Mouse (Mus musculus): ENCODE measurements at regions not wholly inside any gene's neighbourhood (a gene's known extent, or its start where the extent isn't known, plus 50 kb on each side); places are given as distances from the start of the nearest gene placed in this dataset.

DNA sequence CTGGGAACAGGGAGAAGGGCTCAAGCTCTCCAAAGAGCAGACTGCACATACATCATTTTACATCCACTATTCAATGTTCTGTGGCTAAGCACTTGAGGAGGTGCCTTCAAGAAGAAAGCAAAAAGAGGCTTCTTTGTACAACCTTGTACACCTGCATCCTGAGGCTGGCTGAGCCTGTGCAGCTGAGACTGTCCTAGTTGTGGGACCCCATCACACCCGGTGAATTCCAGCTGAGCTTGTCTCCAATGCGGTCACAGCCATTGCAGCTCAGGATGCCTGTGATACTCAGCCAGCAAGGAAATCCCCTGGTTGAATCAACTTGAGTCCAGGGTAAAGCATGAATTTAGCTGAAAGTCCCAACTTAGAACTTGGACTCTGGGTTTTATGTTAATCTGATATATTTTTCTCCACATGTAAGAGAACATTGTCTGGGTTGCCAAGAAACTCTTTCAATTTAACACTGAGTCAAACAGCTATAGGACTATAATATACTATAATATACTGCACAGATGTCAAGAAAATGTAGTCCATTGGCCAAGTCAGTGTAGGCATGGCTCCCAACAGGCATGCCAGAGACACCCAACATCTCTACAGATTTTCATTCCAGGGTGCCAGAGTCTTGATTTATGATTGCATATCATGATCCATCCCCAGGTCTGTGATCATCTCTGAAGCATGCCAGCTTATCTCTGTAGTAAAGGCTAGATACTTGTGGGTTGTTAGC, 599.2 kb downstream of the Pard3 start:
- H3K36me3 ChIP-seq: no peaks in the 10 kb centered on the region
- no peak overlapping the region for H3K9ac ChIP-seq
- H3K4me1 ChIP-seq: no peaks in the 10 kb centered on the region
- no peaks in the 10 kb centered on the region for H3K27me3 ChIP-seq (replicated peaks)
- no peak overlapping the region for H3K4me3 ChIP-seq
- H3K4me2 ChIP-seq: no peak overlapping the region
- no peak overlapping the region for H3K27ac ChIP-seq
- WGBS (ENCODE audit: insufficient replicate concordance): 85% methylated on average over 2 of the region's 2 CpGs
- no peak for ATAC-seq
- no peaks in the 10 kb centered on the region for H3K9me3 ChIP-seq (replicated peaks)

GRCm38 (mm10) chr8:127666606-127667005, 602.9 kb downstream of the Pard3 start:
- ATAC-seq: no peak
- Histone ChIP-seq H3K27ac (no peak overlapping the region), H3K9me3 (replicated peaks) (no peaks in the 10 kb centered on the region), H3K9ac (no peak overlapping the region), H3K27me3 (replicated peaks) (no peaks in the 10 kb centered on the region), H3K36me3 (no peaks in the 10 kb centered on the region), H3K4me2 (no peak overlapping the region), H3K4me3 (no peak overlapping the region), H3K4me1 (no peaks in the 10 kb centered on the region)
- 21% methylated on average over 2 of the region's 2 CpGs for WGBS (ENCODE audit: insufficient replicate concordance)

DNA sequence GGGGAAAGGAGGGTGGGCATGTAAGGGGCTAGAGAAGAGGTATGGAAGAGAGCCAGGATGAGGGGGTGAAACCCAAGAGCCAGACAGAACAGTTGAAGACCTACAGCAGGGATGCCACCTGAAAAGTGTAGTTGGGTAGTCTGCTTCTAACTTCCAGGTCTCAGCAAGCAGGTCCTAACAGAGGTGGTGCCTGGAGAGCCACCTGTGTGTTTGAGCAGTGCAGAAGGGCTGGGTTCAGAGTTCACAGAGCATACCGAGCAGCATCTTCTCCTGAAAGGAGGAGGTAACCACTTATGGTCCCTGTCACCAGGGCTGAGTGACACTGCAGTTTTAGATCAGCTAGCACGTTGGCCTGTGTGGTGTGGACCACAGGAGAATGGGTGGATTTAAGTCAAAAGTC, 605.3 kb downstream of the Pard3 start:
- Histone ChIP-seq H3K4me2 (no peak overlapping the region), H3K27me3 (replicated peaks) (no peaks in the 10 kb centered on the region), H3K4me1 (no peaks in the 10 kb centered on the region), H3K9me3 (replicated peaks) (no peaks in the 10 kb centered on the region), H3K9ac (no peak overlapping the region), H3K27ac (no peak overlapping the region), H3K36me3 (no peaks in the 10 kb centered on the region), H3K4me3 (no peak overlapping the region)
- 37% methylated on average over 2 of the region's 2 CpGs for WGBS (ENCODE audit: insufficient replicate concordance)
- no peak for ATAC-seq

- no peak overlapping the region for H3K27ac ChIP-seq
- 65% methylated on average over 1 of the region's 1 CpGs for WGBS (ENCODE audit: insufficient replicate concordance)
- no peaks in the 10 kb centered on the region for H3K9me3 ChIP-seq (replicated peaks)
- H3K4me1 ChIP-seq: no peaks in the 10 kb centered on the region
- no peak overlapping the region for H3K9ac ChIP-seq
- no peak for ATAC-seq
- H3K27me3 ChIP-seq (replicated peaks): no peaks in the 10 kb centered on the region
- no peaks in the 10 kb centered on the region for H3K36me3 ChIP-seq
- no peak overlapping the region for H3K4me3 ChIP-seq
- H3K4me2 ChIP-seq: no peak overlapping the region
These were observed 610.4 kb downstream of the Pard3 start for GRCm38 (mm10) chr8:127674063-127674462.

- no peak overlapping the region for H3K4me3 ChIP-seq
- ATAC-seq: no peak
These were observed 611.7 kb downstream of the Pard3 start for GRCm38 (mm10) chr8:127675377-127675776.

DNA sequence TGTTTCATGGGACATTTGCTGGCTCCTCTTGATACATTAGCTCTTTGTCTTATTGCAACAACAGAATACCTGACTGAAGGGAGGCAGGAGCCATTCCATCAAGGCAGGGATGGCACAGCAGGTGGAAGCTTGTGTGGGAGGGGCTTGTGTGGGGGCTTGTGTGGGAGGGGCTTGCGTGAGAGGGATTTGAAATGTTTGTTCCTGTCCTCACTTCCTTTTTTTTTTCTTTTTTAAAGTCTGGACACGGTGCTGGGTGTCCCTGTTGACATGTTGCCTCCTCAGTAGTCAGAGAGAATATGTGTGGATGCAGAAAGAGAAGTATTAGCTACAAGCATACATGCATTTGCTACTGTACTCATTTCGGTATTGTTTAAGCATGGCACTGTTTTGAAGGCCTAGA, 616.5 kb downstream of the Pard3 start:
- Histone ChIP-seq H3K27ac (no peak overlapping the region), H3K36me3 (no peaks in the 10 kb centered on the region), H3K4me3 (no peak overlapping the region), H3K9ac (no peak overlapping the region), H3K27me3 (replicated peaks) (no peaks in the 10 kb centered on the region), H3K9me3 (replicated peaks) (no peaks in the 10 kb centered on the region), H3K4me2 (no peak overlapping the region), H3K4me1 (no peaks in the 10 kb centered on the region)
- 37% methylated on average over 3 of the region's 3 CpGs for WGBS (ENCODE audit: insufficient replicate concordance)
- ATAC-seq: no peak

More at GRCm38 (mm10) chr8:127675377-127675776, 611.7 kb downstream of the Pard3 start:
- Histone ChIP-seq H3K9ac (no peak overlapping the region), H3K36me3 (no peaks in the 10 kb centered on the region), H3K27me3 (replicated peaks) (no peaks in the 10 kb centered on the region), H3K4me2 (no peak overlapping the region), H3K4me1 (no peaks in the 10 kb centered on the region), H3K9me3 (replicated peaks) (no peaks in the 10 kb centered on the region), H3K27ac (no peak overlapping the region)
- 73% methylated on average over 4 of the region's 4 CpGs for WGBS (ENCODE audit: insufficient replicate concordance)

DNA sequence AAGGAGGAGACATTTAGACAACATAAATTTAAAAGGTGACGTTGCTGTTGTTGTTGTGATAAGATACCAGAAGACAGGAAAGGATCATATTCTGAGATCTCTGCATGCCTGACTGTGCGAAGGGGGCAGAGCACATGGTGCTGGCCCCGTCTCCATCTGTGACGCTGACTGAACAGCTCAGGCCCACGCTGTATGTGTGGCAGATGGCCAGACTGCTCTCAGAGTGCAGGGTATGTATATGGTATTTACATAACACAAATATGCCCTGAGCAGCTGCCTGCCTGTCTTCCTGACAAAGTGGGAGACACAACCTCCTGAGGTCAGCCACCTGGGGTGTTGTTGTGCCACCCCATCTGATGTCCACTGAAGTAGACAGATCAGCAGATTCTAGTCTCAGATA, 620.5 kb downstream of the Pard3 start:
- Histone ChIP-seq H3K36me3 (no peaks in the 10 kb centered on the region), H3K9me3 (replicated peaks) (no peaks in the 10 kb centered on the region), H3K4me3 (no peak overlapping the region), H3K4me2 (no peak overlapping the region), H3K27me3 (replicated peaks) (no peaks in the 10 kb centered on the region), H3K4me1 (no peaks in the 10 kb centered on the region), H3K9ac (no peak overlapping the region), H3K27ac (no peak overlapping the region)
- ATAC-seq: no peak
- WGBS (ENCODE audit: insufficient replicate concordance): 48% methylated on average over 5 of the region's 5 CpGs

DNA sequence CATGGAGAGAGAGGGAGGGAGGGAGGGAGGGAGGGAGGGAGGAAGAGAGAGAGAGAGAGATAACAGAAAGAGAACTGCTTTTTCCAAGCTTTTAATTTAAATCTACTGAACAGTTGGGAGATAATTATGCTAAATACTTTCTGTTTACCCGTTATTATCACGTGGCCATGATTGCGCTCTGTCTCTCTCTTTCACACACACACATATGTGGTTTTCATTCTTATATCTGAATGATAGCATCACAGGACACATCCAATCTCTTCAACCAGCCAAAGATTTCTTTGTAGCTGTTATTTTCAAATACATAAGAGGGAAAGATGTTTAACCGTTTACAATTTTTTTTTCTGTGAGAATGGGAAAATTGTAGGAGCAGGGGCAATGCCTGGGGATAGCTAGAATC, 627.1 kb downstream of the Pard3 start:
- Histone ChIP-seq H3K4me2 (no peak overlapping the region), H3K9me3 (replicated peaks) (no peaks in the 10 kb centered on the region), H3K27ac (no peak overlapping the region), H3K4me3 (no peak overlapping the region), H3K4me1 (no peaks in the 10 kb centered on the region), H3K27me3 (replicated peaks) (no peaks in the 10 kb centered on the region), H3K36me3 (no peaks in the 10 kb centered on the region), H3K9ac (no peak overlapping the region)
- 64% methylated on average over 4 of the region's 4 CpGs for WGBS (ENCODE audit: insufficient replicate concordance)
- ATAC-seq: no peak

DNA sequence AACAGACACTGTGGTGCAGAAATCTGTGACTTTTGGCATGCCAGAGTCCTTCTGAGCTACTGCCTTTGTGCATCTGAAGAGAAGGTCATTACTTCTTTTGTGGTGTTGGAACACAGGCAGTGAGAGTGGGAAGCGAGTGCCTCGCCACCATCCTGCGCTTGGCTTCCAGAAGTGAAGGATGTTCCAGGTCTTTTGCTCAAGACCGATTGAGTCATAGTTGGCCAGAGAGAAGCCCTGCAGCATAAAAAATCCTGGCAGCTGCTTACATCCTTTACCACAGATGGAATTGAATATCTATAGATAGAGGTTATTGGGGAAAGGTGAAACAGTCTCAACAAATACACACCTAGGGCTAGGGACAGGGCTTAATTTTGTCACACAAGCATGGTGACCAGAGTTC, 634.7 kb downstream of the Pard3 start:
- H3K36me3 ChIP-seq: no peaks in the 10 kb centered on the region
- ATAC-seq: no peak
- H3K27me3 ChIP-seq (replicated peaks): no peaks in the 10 kb centered on the region
- 69% methylated on average over 4 of the region's 4 CpGs for WGBS (ENCODE audit: insufficient replicate concordance)
- H3K9me3 ChIP-seq (replicated peaks): no peaks in the 10 kb centered on the region
- H3K4me2 ChIP-seq: no peak overlapping the region
- H3K27ac ChIP-seq: no peak overlapping the region
- no peaks in the 10 kb centered on the region for H3K4me1 ChIP-seq
- H3K4me3 ChIP-seq: no peak overlapping the region
- H3K9ac ChIP-seq: no peak overlapping the region

GRCm38 (mm10) chr8:127704406-127704805, 640.7 kb downstream of the Pard3 start:
- H3K4me1 ChIP-seq: no peaks in the 10 kb centered on the region
- 62% methylated on average over 4 of the region's 4 CpGs for WGBS (ENCODE audit: insufficient replicate concordance)
- H3K36me3 ChIP-seq: no peaks in the 10 kb centered on the region
- H3K4me2 ChIP-seq: no peak overlapping the region
- H3K27ac ChIP-seq: no peak overlapping the region
- H3K9ac ChIP-seq: no peak overlapping the region
- no peak overlapping the region for H3K4me3 ChIP-seq
- H3K27me3 ChIP-seq (replicated peaks): no peaks in the 10 kb centered on the region
- no peaks in the 10 kb centered on the region for H3K9me3 ChIP-seq (replicated peaks)
- no peak for ATAC-seq

DNA sequence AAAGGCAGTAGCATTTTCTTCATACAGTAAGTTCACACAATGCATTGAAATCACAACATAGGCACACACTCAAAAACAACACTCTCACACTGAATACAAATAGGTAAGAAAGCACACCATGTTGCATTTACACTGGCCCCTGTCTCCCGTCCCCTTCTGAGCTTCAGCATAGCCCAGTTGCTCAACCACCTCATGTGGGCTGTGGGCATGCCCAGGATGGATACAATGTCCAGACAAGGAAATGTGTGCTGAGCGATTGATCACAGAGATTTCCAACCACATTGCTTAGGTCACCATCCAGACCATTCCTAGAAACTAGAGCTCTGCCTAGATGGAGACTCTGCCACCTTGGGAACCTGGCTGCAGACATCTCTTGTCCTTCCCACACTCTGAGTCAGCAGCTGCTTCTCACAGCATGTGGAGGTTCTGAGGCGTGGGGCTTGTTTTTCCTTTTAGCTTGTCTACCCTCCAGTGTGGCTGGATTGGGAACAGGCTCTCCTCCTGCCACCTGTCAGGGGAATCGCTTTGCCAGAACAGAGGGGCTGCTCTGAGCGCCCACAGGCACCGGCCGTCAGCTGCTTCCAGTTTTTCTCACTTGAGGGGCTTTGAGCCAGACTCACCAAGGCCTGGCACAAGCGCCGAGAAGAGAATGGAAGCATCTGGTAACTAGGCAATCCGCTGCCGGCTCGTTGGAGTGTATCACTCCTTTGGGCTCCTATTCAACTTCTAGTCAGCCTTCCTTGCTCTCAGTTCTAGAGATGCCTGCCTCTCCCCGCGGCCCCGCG, 642.5 kb downstream of the Pard3 start:
- ATAC-seq: no peak
- no peaks in the 10 kb centered on the region for H3K9me3 ChIP-seq (replicated peaks)

GRCm38 (mm10) chr8:127709439-127709838, 645.7 kb downstream of the Pard3 start:
- H3K9ac ChIP-seq: no peak overlapping the region
- H3K4me3 ChIP-seq: no peak overlapping the region
- no peak overlapping the region for H3K4me2 ChIP-seq
- H3K27ac ChIP-seq: no peak overlapping the region
- no peaks in the 10 kb centered on the region for H3K36me3 ChIP-seq
- ATAC-seq: no peak
- no peaks in the 10 kb centered on the region for H3K27me3 ChIP-seq (replicated peaks)
- no peaks in the 10 kb centered on the region for H3K9me3 ChIP-seq (replicated peaks)
- H3K4me1 ChIP-seq: no peaks in the 10 kb centered on the region
- 58% methylated on average over 5 of the region's 5 CpGs for WGBS (ENCODE audit: insufficient replicate concordance)

More for the DNA sequence above, 642.5 kb downstream of the Pard3 start:
- Histone ChIP-seq H3K4me1 (no peaks in the 10 kb centered on the region), H3K27ac (no peak overlapping the region), H3K27me3 (replicated peaks) (no peaks in the 10 kb centered on the region), H3K9ac (no peak overlapping the region), H3K4me2 (no peak overlapping the region), H3K36me3 (no peaks in the 10 kb centered on the region), H3K4me3 (no peak overlapping the region)
- 63% methylated on average over 16 of the region's 16 CpGs for WGBS (ENCODE audit: insufficient replicate concordance)
